Mouse (Mus musculus): ENCODE data around the gene Agpat4.

GRCm38 (mm10) chr17:12115086-12115485 is 3.4 kb upstream of the Agpat4 start:
- TF ChIP-seq CTCF (IDR thresholded peaks at IDR 0.05; ENCODE audit: low read depth): no peak
- no peak for TF ChIP-seq EP300 (IDR thresholded peaks at IDR 0.05; ENCODE audit: low read depth)

Measured in heart, postnatal 0 days (tissue).